Mouse (Mus musculus) large intestine, adult 2 months (tissue): Measurements from ENCODE around the gene Nmnat3. TPM values are rescaled to one million over a fixed set of nuclear protein-coding genes. Genes with fewer than 3 reads are reported as not detected.

ENCODE experiments used
- DNase-seq: peaks from one replicate; pipeline ENCODE4 v3.0.0-alpha.2; 2012; ENCODE audit warnings: low read depth, low spot score
- WGBS: fragments of 180-500 bp; shearing (Covaris S2); methylation state at CpG from one replicate; pipeline ENCODE4 v1.1.7; 2018; 5-methylcytosine and 5-hydroxymethylcytosine counted together
- polyA plus RNA-seq: library from polyadenylated mRNA; depleted of rRNA; stranded (reverse); fragments of >200 nt; gene quantifications from 2 replicates; pipeline ENCODE4 v1.2.3, GENCODE M21; 2012

Nmnat3 gene
- polyA plus RNA-seq, 1 experiment: 5.8 TPM

DNA sequence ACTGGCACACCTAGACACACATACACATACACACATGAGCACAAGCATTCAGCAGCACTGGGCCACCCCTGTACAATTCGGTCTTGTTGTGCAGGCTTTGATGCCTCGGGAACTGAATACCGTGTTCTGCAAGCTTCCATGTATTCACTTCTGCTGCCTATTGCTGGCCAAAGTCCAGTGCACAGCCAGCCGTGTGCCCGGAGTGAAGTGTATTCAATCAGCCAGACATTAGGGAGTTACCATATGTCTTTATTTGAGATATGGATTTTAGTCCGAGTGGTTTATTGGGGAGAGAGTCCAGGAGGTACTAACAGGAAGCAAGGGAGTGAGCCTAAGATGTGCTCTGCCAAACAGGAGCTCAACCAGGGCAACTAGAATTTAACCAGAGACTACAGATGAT, 19.8 kb downstream of the Nmnat3 start:
- peak; percentile 43 for DNase-seq
- 39% methylated on average over 6 of the region's 6 CpGs for WGBS

DNA sequence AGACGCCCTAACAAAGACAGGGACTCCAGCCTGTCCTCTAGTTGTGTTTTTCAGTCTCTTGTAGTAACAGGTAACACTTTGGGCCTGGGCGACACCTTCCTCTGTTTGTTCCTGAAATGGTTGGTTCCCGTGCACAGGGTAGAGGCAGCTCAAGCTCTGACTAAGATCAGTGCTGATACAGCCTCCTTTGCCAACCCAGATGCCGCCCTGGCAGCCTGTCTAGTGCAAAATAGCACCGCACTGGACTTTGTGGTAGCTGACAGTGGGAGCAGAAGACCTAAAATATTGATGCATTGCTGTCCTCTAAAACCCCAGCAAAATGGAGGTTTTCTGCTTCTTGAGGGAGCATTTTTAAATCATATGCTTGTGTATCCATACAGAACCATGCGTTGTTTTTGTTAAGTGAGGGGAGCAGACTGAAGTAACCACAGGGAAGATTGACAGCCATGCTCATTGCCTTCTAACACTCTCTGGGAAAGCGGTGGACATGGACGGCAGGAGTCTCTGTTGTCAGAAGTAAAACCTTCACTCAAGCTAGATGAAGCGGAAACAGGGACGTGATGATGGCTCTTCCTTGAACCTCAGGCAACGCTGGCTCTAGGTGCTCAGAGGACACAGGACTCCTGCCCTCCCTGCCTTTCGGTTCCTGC, 24.2 kb downstream of the Nmnat3 start:
- DNase-seq: no peak
- WGBS: 92% methylated on average over 12 of the region's 12 CpGs

DNA sequence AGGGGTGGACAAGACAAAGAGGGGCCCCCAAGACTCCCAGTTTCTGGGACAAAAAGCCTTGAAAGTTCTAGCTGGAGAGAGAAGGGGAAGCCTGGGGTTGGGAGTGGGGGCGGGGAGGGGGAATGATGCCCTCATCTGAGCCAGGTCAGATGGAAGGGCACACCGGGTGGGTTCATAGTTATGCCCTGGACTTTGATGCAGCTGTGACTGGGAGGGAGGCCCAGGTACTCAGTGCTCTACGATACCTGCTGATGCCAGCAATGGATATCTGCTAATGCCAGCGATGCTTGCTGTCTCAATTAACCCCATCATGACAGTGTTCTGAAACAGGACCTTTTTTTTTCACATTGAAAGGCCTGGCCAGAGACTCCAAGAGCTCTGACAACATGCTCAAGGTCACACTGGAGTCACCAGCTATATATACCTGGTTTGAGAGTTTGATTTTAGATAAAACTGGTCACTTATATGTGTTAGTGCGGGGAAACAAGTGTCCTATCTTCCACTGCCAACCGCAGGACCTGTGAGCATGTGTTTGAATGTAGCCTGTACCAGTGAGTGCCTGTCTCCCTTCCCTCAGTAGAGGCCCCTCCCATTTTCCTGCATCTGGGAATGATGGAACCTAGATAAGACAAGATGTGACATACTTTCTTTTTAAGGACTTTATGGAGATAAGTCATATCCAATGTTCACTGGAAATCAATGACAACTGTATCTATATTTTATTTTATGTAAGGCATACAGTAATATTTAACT, 25.6 kb downstream of the Nmnat3 start:
- WGBS: 82% methylated on average over 6 of the region's 6 CpGs
- DNase-seq: no peak

DNA sequence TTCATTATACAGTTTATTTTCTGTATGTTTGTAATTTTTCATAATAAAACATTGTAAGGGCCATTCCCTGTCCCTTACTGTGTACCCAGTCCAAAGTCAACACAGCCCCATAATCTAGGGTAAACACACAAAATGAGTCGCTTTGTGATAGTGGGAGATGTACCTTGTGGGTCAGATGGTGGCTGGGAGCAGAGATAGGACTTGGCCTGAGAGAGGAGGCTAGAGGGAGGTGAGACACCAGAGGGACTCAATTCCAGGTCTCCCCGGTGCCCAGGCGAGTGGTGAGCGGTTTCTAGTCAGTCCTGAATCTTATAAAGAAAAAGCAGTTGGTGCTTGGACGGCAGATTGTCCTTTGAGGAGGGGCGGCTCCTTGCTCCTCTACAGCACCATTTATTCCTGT, 26.4 kb downstream of the Nmnat3 start:
- DNase-seq: no peak
- WGBS: 74% methylated on average over 6 of the region's 6 CpGs

DNA sequence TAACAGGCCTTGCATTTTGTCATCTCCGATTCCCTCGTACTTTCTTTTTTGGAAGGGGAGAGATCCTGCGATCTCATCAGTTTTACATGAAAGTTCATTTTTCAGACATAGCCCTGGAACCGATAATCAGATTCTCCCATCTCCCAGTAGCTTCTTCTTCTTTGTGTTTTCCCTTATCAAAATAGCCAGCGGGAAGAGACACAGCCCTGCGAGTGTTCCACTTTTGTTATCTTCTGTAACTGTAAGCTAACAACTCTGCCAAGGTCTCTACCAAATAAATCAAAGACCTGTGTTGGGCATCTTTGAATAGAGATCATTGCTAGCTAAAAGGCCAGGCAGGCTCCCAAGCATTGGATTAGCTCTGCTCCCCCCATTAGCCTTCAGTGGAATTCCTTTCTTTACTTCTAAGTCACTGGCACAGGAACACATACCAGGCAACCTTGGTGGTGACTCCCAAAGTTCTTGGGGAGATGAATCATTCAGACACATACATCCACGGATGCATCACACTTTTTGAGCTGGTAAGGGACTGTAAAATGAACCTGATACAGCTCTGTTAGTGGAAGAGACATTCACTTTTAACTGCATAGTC, 26.9 kb downstream of the Nmnat3 start:
- DNase-seq: no peak
- WGBS: 88% methylated on average over 7 of the region's 7 CpGs

DNA sequence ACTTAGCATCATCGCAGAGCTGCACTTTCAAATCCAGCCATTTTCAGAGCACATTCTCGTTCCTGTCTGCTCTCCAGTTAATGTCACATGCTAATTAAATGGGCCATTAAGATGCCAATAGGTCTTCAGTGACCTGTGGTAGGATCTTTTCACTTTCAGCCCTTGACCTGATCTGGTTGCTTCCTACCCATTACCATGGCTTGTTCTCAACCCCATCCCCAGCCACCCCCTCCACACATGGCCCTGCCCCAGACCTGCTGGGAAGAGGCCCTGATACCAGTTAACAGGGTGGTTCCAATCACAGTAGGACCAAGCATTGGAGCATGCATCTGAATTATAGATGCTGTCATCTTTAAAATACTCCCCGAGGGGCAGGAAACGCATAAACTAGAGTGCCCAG, 30.7 kb downstream of the Nmnat3 start:
- DNase-seq: no peak
- 89% methylated on average over 4 of the region's 4 CpGs for WGBS

DNA sequence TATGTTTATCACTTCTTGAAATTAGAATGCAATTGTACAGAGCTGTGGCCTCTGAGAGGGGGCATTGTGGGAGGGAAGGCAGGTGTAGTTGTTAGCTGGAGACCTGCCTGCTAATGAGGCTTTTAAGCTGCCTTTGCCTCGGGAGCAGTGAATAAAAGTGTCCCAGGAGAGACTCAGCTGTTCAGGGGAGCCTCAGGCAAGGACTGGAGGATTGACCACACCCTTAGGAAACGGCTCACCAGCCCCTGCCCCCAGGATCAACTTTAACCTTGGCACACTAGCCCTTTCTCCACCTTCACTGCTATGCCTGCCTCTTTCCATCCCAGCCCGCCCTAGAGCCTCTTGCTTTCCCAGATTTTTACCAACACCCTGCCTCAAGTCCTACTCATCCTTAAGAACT, 31.6 kb downstream of the Nmnat3 start:
- no peak for DNase-seq
- WGBS: 37% methylated on average over 3 of the region's 3 CpGs

DNA sequence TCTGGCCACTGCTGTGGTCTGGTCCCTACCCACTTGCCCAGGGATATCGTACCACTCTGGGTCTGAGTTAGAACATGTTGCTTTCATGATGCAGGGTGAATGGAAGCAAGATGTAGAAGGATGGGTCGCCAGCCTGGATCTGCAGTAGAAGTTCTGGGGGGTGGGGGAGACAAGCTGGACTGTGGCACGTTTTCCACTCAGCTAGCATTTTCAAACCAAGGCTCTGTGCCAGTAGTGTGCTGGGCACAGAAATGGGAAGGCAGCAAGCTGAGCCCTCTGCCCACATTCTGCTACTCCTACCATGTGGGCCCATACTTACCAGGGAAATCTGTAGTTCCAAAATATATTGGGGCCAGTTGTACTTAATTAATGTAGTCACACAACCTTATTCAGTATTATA, 33.5 kb downstream of the Nmnat3 start:
- no peak for DNase-seq
- 90% methylated on average over 3 of the region's 3 CpGs for WGBS

- 73% methylated on average over 1 of the region's 1 CpGs for WGBS
- no peak for DNase-seq
These were observed 38.9 kb downstream of the Nmnat3 start for GRCm38 (mm10) chr9:98326088-98326487.

DNA sequence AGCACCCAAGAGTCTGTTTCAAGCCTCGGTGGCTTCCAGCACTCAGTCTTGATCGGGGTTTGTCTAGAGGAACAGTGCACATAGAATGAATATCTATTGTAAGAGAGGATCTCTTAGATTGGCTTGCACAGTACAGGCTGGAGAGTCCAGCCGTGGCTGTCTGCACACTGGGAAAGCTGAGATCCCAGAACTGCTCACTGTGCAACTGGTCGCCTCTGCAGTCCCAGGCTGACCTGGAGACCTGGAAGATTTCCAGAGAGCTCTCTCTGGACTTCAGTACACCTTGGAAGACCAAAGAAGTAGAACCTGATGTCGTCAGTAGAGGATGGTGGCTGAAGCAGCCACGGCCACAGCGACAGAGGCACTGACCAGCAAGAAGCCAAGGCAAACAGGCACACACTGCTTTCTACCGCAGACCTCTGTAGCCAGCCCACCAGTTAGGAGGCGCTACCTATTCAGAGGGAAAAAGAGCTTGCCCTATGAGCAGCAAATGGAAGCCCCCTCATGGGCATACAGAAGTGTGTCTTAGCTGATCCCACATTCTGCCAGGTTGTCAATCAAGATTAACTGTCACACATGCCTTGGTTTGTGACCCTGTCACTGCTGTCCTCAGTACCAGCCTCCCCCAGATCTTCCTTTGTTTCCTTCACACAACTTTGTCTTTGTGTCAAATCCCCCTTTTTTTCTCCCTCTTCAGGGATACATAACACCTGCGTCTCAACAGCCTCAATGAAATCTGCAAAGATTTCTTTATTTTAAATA, 41.4 kb downstream of the Nmnat3 start:
- 95% methylated on average over 10 of the region's 10 CpGs for WGBS
- no peak for DNase-seq

DNA sequence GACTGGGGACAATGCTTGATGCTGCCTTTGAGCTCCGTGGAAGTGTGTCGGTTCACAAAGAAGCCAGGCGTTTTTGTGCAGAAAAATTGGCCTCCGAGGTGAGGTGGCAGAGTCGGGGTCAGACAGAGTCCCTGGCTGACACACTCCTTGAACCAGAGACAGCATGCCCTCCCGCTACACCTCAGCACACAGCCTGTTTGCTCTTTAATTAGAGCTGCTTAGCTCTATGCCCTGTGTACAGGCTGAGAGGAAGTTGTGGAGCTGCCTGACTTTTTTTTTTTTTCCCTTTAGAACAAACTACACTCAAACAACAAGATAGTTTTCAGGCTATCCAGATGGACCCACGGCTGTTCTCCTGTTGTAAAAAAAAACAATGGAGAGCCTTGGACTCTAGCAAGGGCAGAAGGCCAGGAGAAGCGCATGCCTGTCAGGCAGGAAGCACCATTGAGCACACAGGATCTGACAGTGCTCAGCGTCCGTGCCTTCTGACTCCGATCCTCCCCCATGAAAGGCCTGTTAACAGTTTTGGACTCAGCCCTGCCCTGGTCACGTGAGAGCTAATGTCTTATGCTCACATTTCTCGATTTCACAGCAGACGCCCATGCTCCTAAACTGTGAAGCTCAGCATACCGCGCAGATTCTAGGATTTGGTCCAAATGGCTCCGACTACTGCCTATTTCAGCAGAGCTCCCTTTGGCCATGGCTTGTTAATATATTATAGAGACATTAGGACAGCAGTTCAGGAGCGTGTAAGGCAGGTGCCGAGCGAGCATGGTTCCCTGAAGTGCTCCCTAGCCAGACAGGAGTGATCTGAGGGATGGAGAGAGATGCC, 42.3 kb downstream of the Nmnat3 start:
- 57% methylated on average over 20 of the region's 20 CpGs for WGBS

GRCm38 (mm10) chr9:98333219-98333754, 46.1 kb downstream of the Nmnat3 start:
- 67% methylated on average over 3 of the region's 3 CpGs for WGBS
- no peak for DNase-seq

More for the DNA sequence above, 42.3 kb downstream of the Nmnat3 start:
- no peak for DNase-seq

GRCm38 (mm10) chr9:98337881-98338769, 50.9 kb downstream of the Nmnat3 start:
- no peak for DNase-seq
- 67% methylated on average over 15 of the region's 15 CpGs for WGBS

- no peak for DNase-seq
- 60% methylated on average over 4 of the region's 4 CpGs for WGBS
These were observed 52.7 kb downstream of the Nmnat3 start for GRCm38 (mm10) chr9:98339971-98340370.

GRCm38 (mm10) chr9:98340427-98340826, 53.2 kb downstream of the Nmnat3 start:
- DNase-seq: no peak
- WGBS: 73% methylated on average over 4 of the region's 4 CpGs

GRCm38 (mm10) chr9:98345840-98346239, 58.6 kb downstream of the Nmnat3 start:
- WGBS: 97% methylated on average over 1 of the region's 1 CpGs
- DNase-seq: no peak

- DNase-seq: no peak
- 82% methylated on average over 4 of the region's 4 CpGs for WGBS
These were observed 59.0 kb downstream of the Nmnat3 start for GRCm38 (mm10) chr9:98346240-98346639.

- DNase-seq: no peak
- 91% methylated on average over 3 of the region's 3 CpGs for WGBS
These were observed 59.8 kb downstream of the Nmnat3 start for GRCm38 (mm10) chr9:98347021-98347420.
